Mouse (Mus musculus) myocyte (in vitro differentiated cells): ENCODE data around the gene Ttll8.

Experiments used
- E2F4 ChIP-seq: IDR thresholded peaks from one replicate; pipeline ENCODE4 v1.6.1; 2011; ENCODE audit warnings: mild to moderate bottlenecking, control low read depth, moderate library complexity; ENCODE audit not compliant: insufficient read depth
- MAX ChIP-seq: IDR thresholded peaks from one replicate; pipeline ENCODE4 v1.6.1; 2011; ENCODE audit warnings: low read depth, mild to moderate bottlenecking, control low read depth
- MYOD1 ChIP-seq, 3 experiments: IDR thresholded peaks; one replicate each; pipeline ENCODE4 v1.6.1; 2011; ENCODE audit warnings: control low read depth in 2 of 3, low read depth in 2 of 3, mild to moderate bottlenecking in 2 of 3, moderate library complexity in 1 of 3; ENCODE audit not compliant: insufficient read length in 2 of 3, control insufficient read depth in 1 of 3
- POLR2A ChIP-seq: IDR thresholded peaks from one replicate; pipeline ENCODE4 v1.6.1; 2011; ENCODE audit warnings: low read depth, mild to moderate bottlenecking, control low read depth, moderate library complexity; ENCODE audit not compliant: insufficient read length
- TCF12 ChIP-seq: IDR thresholded peaks from one replicate; pipeline ENCODE4 v1.6.1; 2011; ENCODE audit warnings: mild to moderate bottlenecking, control low read depth; ENCODE audit not compliant: poor library complexity, insufficient read depth, severe bottlenecking
- USF1 ChIP-seq: IDR thresholded peaks from one replicate; pipeline ENCODE4 v1.6.1; 2011; ENCODE audit warnings: low read depth, mild to moderate bottlenecking, control low read depth, moderate library complexity

- TF ChIP-seq POLR2A, result no peak
- TF ChIP-seq USF1, result no peak
- TF ChIP-seq E2F4, result no peak
- no peak for TF ChIP-seq MAX
- TF ChIP-seq MYOD1 (IDR thresholded peaks at IDR 0.05; ENCODE audit: control insufficient read depth in 1 of 3, insufficient read length in 2 of 3, low read depth in 2 of 3), result no peak
- TF ChIP-seq TCF12, result no peak
These were observed 78.6 kb downstream of the Ttll8 start for GRCm38 (mm10) chr15:88875625-88876081.
